18 mouse cellular contexts compared by ENCODE assay signal in genomic region chr8:107473369-107473768, GRCm38 (mm10). TPM values are rescaled to one million over a fixed set of nuclear protein-coding genes. Genes with fewer than 3 reads are reported as not detected.
DNase-seq lines count a peak whose midpoint lies in the region; ATAC-seq and TF ChIP-seq lines count a peak whose summit lies in the region.
"Had no signal": no experiment of that assay in that cellular context is flagged by ENCODE, and none has a peak within 500 bp of the region (broad histone marks: within the 10 kb centered on the region; RNA-seq: fewer than 3 reads in every experiment).

No protein-coding gene starts in this region.

- H3K4me3 ChIP-seq in layer of hippocampus, adult 2 months, result no peak overlapping the region
- no peak overlapping the region for H3K4me3 ChIP-seq in embryonic facial prominence, embryonic 15.5 days (replicated peaks)
- H3K4me3 ChIP-seq in limb, embryonic 13.5 days, result no peak overlapping the region
- H3K4me3 ChIP-seq: gastrocnemius, adult 2 months; heart, embryonic 15.5 days; lung, embryonic 15.5 days; midbrain, embryonic 12.5 days; neural tube, embryonic 12.5 days had no signal

- H3K4me1 ChIP-seq in embryonic facial prominence, embryonic 15.5 days, result peaks cover 24% of the 10 kb centered on the region
- H3K4me1 ChIP-seq in limb, embryonic 13.5 days, result peaks cover 47% of the 10 kb centered on the region
- H3K4me1 ChIP-seq: midbrain, embryonic 12.5 days had no signal

- H3K9ac ChIP-seq in embryonic facial prominence, embryonic 15.5 days, result no peak overlapping the region
- no peak overlapping the region; the same call in 1 of the 2 replicates for H3K9ac ChIP-seq in limb, embryonic 13.5 days
- H3K9ac ChIP-seq: heart, embryonic 15.5 days; lung, embryonic 15.5 days; midbrain, embryonic 12.5 days; neural tube, embryonic 12.5 days had no signal

- no peaks in the 10 kb centered on the region for H3K27me3 ChIP-seq in embryonic facial prominence, embryonic 15.5 days
- no peaks in the 10 kb centered on the region for H3K27me3 ChIP-seq in limb, embryonic 13.5 days
- H3K27me3 ChIP-seq: heart, embryonic 15.5 days; lung, embryonic 15.5 days; midbrain, embryonic 12.5 days; neural tube, embryonic 12.5 days had no signal

- DNase-seq in layer of hippocampus, adult 2 months (ENCODE audit: low spot score in 2 of 2), result no peak
- no peak for DNase-seq in layer of hippocampus, adult 18-20 months (ENCODE audit: low spot score in 2 of 2)
- DNase-seq in testis, postnatal 10 days (ENCODE audit: low spot score), result no peak
- no peak for DNase-seq in gastrocnemius, postnatal 36 days
- DNase-seq: cerebellum, adult 8-10 months; gastrocnemius, adult 2 months; heart, postnatal 4 days; kidney, adult 18-20 months; kidney, postnatal 10 days; lung, postnatal 4 days had no signal

- no peak for ATAC-seq in embryonic facial prominence, embryonic 15.5 days (ENCODE audit: insufficient number of reproducible peaks, low FRiP score, low TSS enrichment, low read depth)
- no peak for ATAC-seq in limb, embryonic 13.5 days (ENCODE audit: low FRiP score, low read depth)
- peak; percentile 66 for ATAC-seq in megakaryocyte-erythroid progenitor cell, adult 5-6 weeks (replicated peaks; ENCODE audit: low FRiP score, low TSS enrichment, poor library complexity, severe bottlenecking)

- no peaks in the 10 kb centered on the region for H3K36me3 ChIP-seq in embryonic facial prominence, embryonic 15.5 days
- H3K36me3 ChIP-seq in limb, embryonic 13.5 days, result peaks cover 14% of the 10 kb centered on the region
- H3K36me3 ChIP-seq: heart, embryonic 15.5 days; lung, embryonic 15.5 days had no signal

- intact Hi-C loops in gastrocnemius, postnatal 36 days (cut with DNase I), result no loop called here

- 90% methylated on average over 4 of the region's 4 CpGs for WGBS in embryonic facial prominence, embryonic 15.5 days
- WGBS in limb, embryonic 13.5 days, result 83% methylated on average over 4 of the region's 4 CpGs

- no peaks in the 10 kb centered on the region for H3K9me3 ChIP-seq in embryonic facial prominence, embryonic 15.5 days (replicated peaks)
- no peaks in the 10 kb centered on the region for H3K9me3 ChIP-seq in limb, embryonic 13.5 days
- H3K9me3 ChIP-seq: heart, embryonic 15.5 days; lung, embryonic 15.5 days; midbrain, embryonic 12.5 days; neural tube, embryonic 12.5 days had no signal

- no peak for TF ChIP-seq CTCF in layer of hippocampus, adult 2 months (conservative IDR thresholded peaks at IDR 0.05)

- H3K4me2 ChIP-seq in embryonic facial prominence, embryonic 15.5 days (replicated peaks), result no peak overlapping the region
- H3K4me2 ChIP-seq in limb, embryonic 13.5 days (replicated peaks), result 0 out of 2 replicates have a peak overlapping the region, but pooled peaks have one; percentile 4
- H3K4me2 ChIP-seq: heart, embryonic 15.5 days; lung, embryonic 15.5 days; midbrain, embryonic 12.5 days; neural tube, embryonic 12.5 days had no signal

- peak overlapping the region; percentile 37; the same call in 1 of the 2 replicates for H3K27ac ChIP-seq in layer of hippocampus, adult 2 months
- peak overlapping the region; percentile 52; the same call in 1 of the 2 replicates for H3K27ac ChIP-seq in embryonic facial prominence, embryonic 15.5 days (replicated peaks)
- peak overlapping the region; percentile 93 for H3K27ac ChIP-seq in limb, embryonic 13.5 days
- H3K27ac ChIP-seq: gastrocnemius, adult 2 months; heart, embryonic 15.5 days; hindbrain, postnatal 0 days; lung, embryonic 15.5 days; midbrain, embryonic 12.5 days; neural tube, embryonic 12.5 days had no signal

RNA-seq across cellular contexts. Expression of gene Wwp2, which starts 37.2 kb away (rescaled TPM):
- total RNA-seq in layer of hippocampus, adult 2 months (2021), result 10 to 100 TPM; 37.1 to 38.0 TPM
- 10 to 100 TPM; 34.2 to 35.5 TPM for total RNA-seq in layer of hippocampus, adult 18-20 months (2021)
- polyA plus RNA-seq in embryonic facial prominence, embryonic 15.5 days (2015; fragmentation: Nextera tagmentation; extraction: Ambion mirVana), result 65.0 and 84.3 TPM in 2 replicates
- 329 and 357 TPM in 2 replicates for polyA plus RNA-seq in limb, embryonic 13.5 days (2015; fragmentation: Nextera tagmentation; extraction: Ambion mirVana)
- total RNA-seq in megakaryocyte-erythroid progenitor cell, adult 5-6 weeks (2014; fragmentation: Nextera tagmentation), result 39.4 and 53.2 TPM in 2 replicates
- total RNA-seq in megakaryocyte-erythroid progenitor cell, adult 5-6 weeks (2017), result 33.3 and 57.3 TPM in 2 replicates
- 10 to 100 TPM; 13.1 to 17.1 TPM for total RNA-seq in gastrocnemius, postnatal 36 days (2021)

RNA-seq across cellular contexts. Expression of gene Nob1, which starts 48.5 kb away (rescaled TPM):
- total RNA-seq in layer of hippocampus, adult 2 months (2021), result 10 to 100 TPM; 38.5 to 48.6 TPM
- 10 to 100 TPM; 40.7 to 44.1 TPM for total RNA-seq in layer of hippocampus, adult 18-20 months (2021)
- polyA plus RNA-seq in embryonic facial prominence, embryonic 15.5 days (2015; fragmentation: Nextera tagmentation; extraction: Ambion mirVana), result 79.1 and 84.7 TPM in 2 replicates
- polyA plus RNA-seq in limb, embryonic 13.5 days (2015; fragmentation: Nextera tagmentation; extraction: Ambion mirVana), result 95.3 and 96.4 TPM in 2 replicates
- total RNA-seq in megakaryocyte-erythroid progenitor cell, adult 5-6 weeks (2014; fragmentation: Nextera tagmentation), result 78.1 and 79.8 TPM in 2 replicates
- 46.1 and 50.2 TPM in 2 replicates for total RNA-seq in megakaryocyte-erythroid progenitor cell, adult 5-6 weeks (2017)
- total RNA-seq in gastrocnemius, postnatal 36 days (2021), result 10 to 100 TPM; 17.6 to 22.5 TPM

Comparison
In these comparisons a context has a peak if more than half of its experiments do, and no peak if none do; other contexts are left out.
1. H3K27ac ChIP-seq: peak in every context shown above with its lines; median percentile 93 in limb, embryonic 13.5 days; 52 in embryonic facial prominence, embryonic 15.5 days; 37 in layer of hippocampus, adult 2 months.